Mouse (Mus musculus) right cerebral cortex, postnatal 25 days (tissue): Measurements from ENCODE around the gene Mturn.

Experiments
- DNase-seq: peaks from one replicate; pipeline ENCODE4 v3.0.0; 2022

The Mturn gene

DNA sequence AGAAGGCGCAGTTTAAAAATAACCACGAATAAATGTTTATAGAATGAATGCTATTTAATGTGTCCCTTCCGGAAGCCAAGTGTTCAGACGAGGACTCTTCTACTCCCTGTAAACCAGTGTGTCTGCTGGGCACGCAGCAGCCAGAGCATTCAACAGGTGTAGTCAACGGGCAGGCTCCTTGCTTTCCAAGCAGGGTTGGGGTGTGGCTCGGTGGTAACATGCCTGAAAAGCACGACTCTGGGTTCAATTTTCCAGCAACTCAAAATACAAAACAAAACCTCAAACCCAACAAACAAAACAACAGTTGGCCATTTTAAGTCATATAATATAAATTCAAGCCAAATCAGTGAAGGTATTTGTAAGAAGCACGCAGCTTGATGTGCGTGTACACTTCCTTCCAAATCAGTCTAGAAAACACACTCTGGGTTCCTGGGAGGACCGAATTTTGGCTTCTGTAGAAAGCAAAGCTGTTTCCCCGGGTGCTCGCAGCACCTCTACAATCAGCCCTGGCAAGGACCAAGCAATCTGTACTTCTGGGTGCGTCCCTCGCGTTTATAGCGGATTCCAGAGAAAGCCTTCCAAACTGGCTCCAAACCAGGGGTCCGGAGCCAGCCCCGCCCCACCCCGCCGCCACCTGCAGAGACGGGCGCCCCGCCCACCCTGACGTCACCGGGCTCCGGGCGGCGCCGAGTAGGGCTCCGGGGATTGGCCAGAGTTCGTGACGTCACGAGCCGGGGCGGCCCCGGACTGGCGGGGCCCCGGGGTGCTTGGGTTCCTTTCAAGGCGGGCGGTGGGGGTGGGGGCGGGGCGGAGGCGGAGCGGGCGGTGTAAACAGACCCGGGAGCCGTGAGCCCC, at the start of gene Mturn:
TSS of gene Mturn (plus strand) at position 734 of the 855 bp plus-strand sequence.
- DNase-seq: peak; percentile 99

DNA sequence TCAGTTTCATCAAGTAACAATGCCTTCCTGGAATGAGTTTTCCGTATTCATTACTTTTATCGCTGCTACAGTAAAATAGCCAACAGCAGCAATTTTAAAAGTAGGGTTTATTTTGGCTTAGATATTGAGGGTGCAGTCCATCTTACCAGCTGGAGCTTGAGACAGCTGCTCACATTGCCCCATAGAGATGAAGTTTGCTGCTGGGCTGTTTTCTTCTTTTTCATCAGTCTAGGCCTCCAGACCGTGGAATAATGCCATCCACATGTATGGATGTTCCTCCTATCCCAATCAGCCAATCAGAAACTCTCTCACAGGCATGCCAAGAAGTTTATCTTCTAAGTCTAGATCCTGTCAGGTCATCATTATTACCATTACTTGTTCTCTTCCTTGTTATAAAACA, 41.5 kb upstream of the Mturn start:
- DNase-seq: no peak

DNA sequence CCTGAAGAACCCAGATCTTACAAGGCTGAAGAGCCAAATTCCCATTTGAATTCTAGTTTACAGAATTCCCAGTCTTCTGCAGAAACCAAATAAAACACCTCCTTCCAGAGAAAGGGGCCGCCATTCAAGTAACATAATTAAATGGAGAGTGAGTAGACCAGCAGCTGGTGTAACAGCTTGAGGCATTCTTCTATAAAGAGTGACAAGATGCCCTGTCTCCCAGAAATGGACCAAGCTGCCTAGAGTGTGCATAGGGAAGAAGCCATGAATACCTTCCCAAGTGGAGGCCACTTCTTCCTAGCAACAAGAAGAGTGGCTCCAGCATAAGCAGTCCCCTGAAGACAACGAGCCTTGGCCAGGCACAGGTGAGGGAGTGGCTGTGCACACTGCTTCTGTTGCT, 39.5 kb upstream of the Mturn start:
- peak; percentile 13 for DNase-seq

DNA sequence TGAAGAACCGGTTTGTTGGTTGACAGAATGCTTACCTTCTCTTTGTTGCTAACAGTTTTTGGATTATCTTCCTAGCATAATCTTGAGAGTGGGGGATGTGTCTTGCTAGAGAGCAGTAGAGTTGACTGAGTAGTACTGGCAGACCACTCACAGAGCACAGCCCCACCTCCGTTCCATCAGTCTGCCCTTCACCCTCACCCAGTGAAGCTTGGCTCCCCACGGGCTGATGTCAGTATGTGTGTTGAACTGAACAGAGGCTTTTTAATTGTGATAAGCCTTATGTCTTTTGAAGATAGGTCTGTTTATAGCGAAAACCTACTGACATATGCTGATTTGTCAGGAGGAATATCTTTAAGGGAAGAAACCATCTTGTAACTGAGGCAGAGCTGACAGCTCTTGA, 38.2 kb upstream of the Mturn start:
- no peak for DNase-seq

DNA sequence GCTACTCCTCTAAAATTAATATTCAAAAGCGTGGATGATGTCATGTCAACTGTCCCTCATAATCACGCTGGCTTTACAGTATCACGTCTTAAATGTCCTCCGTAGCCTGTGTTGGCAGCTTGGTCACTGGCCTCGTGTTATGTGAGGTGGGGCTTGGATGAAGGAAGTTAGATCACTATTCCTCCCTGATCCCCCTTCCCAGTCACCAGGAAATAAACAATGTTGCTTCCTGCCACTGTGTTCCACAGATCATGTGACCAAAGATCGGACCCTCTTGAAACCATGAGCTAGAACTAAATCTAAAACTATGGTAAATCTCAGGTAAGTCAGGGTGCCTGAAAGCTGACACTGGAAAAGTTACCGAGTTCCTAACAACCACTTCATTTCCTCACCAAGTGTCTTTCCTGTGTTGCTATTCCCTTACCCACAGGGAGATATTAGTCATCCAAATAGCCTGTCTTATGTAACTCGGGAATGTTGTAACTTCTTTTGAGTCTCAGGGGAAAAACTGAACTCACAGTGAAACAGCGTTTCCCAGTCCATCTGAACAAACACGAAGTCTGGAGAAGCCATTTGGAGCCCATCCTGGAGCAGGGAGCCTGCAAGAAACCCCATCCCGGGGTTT, 25.8 kb upstream of the Mturn start:
- DNase-seq: no peak

DNA sequence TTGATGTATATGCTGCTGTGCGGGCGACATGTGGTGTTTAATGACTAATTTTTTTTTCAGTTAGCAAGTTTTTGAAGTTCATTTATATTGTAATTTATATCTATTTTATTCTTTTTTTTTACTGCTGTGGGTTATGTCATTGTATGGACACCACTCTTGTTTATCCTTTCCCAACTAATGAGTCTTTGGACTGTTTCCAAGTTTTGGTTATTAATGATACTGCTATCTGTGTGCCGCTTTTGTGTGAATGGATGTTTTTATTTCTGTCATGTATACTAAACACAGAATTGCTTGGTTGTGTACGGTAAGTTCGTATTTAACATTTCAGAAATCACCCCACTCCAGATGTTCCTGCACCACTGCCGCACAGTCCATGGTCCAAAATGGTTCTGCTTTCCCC, 23.6 kb upstream of the Mturn start:
- no peak for DNase-seq

DNA sequence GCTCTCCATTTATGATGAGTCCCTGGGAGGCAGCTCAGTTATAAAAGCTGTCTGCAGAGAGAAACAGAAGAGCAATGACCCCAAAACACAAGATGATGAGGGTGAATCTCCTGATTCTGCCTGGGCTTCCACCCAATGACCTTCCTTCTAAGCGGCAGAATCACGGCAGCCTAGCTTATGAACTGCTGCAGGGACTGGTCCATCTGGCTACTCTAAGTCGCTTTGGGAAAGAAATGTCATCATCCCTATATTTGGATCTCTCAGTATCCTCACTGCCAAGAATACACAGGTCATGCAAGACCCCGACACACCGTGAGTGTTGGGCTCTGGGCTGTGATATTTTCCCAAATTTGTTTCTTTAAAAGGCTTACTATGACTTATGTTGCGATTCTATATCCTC, 11.6 kb upstream of the Mturn start:
- DNase-seq: no peak

DNA sequence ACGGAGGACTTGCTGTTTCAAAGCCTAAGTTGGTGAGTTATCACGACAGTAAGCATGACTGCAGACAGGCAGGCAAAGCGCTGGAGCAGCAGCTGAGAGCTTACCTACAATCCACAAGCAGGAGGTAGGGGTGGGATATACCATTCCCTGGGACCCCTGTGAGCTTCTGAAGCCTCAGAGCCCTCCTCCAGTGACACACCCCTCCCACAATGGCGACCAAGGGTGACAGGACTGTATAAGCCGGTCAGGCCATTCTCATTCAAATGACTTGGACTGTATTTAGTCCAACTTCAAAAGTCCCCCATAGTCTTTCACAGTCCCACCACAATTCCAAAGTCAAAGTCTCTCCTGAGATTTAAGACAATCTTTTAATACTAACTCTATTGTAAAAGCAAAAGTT, 8.5 kb upstream of the Mturn start:
- no peak for DNase-seq

DNA sequence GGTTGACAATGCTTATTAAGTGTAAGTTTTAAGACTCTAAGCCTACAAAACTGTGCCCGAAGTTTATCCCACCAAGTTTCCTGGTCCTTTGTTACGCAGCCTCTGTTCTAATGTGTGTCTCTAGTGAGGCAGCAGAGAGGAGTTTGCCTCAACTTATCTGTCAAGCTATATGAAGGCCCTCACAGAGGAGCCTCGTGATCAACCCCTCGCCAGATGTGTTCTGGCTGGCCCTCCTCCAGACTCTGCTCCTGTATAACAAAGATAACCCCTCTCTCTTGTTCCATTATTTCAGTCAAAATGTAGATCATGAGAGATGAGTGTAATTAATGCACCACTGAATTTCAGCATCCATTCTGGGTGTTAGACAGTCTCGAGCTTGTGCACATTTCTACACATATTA, 1.7 kb upstream of the Mturn start:
- DNase-seq: no peak

DNA sequence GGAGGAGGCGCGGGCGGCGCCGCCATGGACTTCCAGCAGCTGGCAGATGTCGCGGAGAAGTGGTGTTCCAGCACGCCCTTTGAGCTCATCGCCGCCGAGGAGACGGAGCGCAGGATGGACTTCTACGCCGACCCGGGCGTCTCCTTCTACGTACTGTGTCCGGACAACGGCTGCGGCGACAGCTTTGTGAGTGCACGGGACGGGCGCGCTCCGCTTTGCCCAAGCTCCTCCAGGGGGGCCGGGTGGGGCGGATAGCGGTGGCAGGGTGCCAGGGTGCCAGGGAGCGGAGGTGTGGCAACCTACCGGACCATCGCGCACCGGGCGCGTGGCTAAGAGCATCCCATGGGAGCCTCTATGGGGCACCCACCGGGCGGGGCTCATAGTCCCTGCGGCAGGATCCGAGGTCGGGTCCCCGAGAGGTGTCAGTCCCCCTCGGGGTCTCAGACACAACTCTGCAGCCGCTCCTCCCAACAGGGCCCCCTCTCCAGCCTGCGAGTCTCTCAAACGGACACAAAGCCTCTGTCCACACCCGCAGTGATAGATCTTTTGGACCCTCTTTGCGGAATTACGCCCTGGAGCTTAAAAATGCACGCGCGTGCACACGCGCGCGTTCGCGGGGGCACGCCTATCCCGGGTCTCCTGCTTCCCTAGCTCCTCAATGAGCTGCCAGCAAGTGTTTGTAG, 463 bp downstream of the Mturn start:
- peak; percentile 46 for DNase-seq

DNA sequence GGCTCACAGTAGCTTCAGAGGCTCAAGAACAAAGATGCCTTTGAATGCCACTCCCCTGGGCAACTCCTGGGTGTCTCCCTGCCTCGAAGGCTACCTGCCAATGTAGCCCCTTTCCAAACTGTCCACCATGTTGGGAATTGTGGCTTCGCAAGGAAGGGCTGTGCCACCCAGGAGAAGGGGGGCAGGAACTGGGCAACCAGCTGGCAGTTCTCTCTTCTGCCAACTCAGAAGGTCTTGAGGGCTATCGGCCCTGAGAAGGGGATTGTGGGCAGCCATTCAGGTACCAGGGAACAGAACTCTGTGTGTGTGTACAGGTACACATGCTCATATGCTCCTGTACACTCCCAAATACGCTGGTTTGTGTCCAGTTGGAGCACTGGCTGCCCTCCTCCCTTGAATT, 2.7 kb downstream of the Mturn start:
- no peak for DNase-seq

DNA sequence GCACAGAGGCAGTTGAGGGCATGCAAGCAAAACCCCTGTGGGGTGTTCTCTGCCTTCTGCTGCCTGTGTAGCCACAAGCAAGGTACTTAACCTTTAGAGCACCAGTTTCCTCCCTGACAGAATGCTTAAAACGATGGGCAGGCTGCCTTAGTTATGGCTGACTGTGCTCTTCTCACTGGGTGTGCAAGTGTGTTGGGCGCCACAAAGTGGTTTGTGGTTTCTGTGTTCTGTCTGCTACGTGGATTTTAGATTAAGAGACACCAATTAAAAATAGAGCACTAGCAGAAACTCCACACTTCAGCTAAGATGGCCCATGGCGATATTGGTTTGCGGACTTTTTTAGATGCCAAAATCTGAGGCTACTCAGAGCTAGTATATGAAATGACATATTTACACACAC, 3.7 kb downstream of the Mturn start:
- DNase-seq: no peak

DNA sequence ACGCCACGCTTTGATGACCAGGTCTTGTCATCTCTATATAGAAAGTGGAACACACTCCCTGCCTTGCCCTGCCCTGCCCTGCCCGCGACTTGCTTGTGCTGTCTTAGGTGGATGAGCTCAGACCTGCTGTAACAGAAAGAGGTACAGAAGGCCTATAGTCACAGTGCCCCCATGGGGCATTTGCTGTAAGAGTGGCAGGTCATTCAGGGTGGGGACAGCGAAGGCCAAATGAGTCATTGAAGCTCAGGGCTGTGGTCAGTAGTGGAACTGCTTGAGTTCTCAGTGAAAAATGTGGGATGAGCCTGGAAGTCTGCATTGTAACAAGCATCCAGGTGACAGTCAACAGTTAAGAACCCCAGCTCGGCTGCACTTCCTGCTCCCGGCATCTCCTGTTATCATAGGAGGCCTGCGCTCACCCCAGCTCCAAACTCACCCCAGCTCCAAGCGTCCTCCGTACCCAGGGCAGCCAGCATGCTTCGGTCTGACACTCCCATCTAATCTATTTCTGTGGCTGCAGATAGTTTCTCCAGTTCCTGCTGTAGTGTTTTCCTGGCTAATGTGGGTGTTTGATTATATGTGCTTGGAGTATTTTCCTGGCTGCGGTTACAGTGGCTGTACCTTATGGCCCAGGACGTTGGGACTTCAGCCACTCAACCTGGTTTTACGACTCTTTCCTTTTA, 4.4 kb downstream of the Mturn start:
- no peak for DNase-seq

DNA sequence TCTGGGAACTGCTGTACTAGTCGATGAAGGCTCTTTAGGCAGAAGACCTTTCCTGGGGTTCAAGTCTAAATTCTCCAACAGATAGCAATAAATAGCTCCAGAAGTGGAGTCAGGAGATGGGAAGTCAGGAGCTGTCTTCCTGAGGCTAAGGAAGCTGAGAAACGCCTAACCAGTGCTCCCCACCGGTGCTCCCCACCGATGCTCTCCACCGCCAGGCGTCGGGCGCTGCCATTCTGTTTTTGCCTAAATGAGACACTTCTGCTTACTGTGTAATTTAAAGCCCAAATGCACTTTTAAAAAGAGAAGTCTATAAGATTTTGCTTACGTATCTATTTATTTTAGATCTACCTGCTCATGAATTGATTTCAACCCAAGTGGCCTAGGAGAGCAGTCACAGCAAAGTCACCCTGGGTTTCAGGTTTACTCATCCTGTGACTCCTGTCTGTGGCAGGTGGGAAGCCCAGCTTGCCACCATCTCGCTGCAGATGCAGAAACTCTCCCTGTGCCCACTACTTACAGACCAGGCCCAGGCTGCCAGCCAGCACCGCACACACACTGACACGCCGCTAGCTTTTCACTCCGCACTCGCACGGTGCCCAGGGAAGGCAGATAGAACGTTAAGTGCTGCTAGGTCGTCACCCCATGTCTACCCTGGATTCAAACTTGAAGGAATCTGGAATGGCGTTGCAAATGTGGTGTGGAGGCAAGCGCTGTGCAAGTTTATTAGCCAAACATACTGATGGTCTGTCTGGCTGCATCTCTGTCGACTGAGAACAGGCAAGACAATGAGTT, 5.7 kb downstream of the Mturn start:
- DNase-seq: no peak

DNA sequence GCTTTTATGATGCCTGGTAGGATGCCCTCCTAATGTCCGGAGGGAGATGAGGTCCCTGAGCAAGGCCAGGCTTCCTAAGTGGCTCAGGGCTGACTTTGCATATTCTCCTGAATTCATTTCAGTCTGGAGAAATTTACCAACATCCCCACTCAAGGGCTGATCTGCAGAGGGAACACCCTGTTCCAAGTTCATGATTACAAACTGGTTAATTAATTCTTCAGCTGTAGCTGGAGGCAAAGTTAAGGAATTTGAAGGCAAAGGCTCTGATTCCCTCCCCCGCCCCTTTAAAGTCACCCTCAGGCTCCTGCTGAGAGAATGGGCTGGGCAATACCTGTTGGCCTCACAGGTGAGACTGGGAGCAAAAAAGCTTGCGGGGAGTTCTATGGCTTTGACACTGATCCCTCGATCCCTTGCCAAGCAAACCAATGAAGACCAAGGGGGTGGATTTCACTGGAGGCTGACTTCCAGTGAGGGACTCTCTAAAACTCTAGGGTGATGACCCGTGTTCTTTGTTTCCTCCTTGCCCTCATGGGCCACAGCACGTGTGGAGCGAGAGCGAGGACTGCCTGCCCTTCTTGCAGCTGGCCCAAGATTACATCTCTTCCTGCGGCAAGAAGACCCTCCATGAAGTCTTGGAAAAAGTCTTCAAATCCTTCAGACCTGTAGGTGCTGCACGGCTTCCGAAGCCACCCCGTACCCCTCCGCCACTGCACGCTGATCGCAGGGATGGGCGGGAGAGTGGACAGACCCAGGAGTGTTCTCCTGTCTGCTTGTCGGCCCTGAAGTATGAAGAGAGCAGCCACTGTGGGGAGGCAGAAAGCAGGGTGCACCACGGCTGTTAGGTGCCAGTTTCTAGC, 7.3 kb downstream of the Mturn start:
- DNase-seq: no peak

DNA sequence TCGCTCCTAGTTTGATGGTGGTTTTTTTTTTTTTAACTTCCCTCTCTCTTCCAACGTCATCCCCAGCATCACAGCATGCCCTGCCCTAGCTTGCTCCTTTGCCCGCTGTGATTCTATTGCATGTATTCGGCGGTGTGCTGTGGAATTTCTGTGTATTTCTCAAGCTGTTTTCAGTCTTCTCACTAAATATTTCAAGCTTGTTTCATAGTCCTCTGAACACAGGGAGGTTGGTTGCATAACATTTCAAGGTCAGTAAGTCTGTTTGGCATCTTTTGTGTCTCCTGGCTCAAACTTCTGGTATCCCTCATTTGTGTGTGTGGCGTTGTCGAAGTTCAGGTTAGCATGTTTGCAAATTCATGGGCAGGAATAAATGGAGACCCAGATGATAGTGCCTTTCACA, 8.3 kb downstream of the Mturn start:
- DNase-seq: no peak

DNA sequence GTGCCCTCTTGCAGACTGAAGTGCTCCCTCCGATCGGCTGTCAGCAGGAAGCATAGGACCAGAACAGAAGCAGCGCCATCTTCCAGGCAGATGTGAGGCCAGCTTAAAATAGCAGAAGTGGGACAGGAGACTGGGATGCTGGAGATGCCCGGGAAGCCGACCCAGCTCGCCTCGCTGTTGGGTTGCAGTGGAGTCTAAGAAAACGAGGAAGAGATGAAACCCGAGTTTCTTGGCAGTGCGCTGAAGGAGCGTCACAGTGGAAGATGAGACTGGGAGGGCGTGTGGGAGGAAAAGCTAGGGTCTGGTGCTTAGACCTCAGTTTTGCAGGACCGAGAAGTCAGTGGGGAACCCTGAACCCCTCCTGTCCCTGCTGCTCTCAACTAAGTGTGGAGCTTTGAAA, 9.4 kb downstream of the Mturn start:
- DNase-seq: no peak

DNA sequence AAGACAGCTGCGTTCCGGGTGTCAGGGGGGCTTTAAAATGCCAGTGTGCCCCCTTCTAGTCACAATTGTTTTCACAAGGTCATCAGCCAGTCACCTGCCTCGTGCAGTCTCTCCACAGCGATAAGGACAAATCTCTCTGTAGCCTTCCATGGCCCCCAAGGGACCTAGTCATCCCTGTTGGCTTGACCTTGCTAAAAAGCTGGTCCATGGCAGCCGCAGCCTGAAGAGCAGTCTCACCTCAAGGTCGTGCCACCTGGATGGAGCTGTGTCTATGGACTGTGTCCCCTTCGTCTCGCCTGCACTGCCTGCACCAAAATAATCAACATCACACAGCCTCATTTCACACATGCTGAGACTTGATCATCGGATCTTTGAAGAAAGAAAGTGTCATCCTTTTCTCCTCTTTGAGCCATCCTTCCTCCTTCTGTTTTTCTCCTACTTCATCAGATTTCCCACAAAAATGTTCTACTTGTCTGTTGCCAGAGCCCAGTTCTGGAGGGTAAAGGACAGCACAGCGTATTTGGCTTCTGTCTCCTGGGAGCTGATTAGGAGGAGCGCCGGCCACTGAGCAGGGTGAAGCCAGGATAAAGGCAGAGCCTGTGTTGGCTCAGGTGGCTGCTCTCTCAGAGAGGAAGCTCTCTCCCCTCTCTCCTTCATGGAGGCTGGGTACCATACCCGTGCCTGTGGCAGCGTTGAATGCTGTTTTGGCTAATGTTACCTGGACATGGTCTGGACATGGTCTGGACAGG, 10.1 kb downstream of the Mturn start:
- no peak for DNase-seq

DNA sequence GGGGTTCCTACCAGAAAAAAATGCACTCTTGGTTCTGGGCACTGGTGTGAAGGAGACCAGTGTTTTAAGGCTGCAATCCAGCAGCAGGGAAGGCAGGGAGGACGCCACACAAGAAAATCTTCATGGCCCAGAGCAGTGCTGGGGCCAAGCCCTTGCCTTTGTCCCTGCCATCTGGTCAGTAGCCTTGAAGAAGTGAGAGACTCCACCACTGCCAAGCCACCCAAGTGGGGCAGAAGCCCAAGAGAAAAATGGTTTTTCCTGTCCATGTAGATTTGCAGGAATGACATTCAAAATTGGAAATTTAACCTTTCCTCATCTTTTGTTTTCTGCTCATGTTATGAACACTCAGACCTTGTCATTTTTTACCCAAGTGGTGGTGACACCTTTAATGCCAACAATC, 10.8 kb downstream of the Mturn start:
- no peak for DNase-seq

DNA sequence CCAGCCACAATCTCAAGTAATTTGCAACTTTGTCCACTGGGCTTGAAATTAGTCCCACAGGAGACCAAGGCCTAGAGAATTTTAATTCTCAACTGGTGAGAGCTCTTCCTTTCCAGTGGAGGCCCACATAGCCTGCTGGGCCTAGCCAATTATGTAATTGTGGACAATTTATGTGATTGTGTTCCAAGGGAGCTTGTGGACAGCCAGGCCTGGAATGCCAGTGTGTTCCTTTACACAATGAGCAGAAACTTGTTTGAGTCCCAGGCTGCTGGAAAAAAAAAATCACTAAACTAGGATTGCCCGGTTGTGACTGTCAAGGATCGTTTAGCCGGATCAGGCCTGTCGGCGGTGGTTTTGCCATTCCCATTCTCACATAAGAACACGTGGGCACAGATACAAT, 11.9 kb downstream of the Mturn start:
- no peak for DNase-seq
